Mouse (Mus musculus): ENCODE measurements around the gene Pan2. TPM values are rescaled to one million over a fixed set of nuclear protein-coding genes. Genes with fewer than 3 reads are reported as not detected.
A peak's percentile ranks its signal among the peaks of the same experiment; 100 is the strongest.
"Not testable (repeated sequence)": the region's sequence is repeated elsewhere in the genome, so short reads cannot be mapped to it uniquely, and the experiment has no call there.

The Pan2 gene
- polyA plus RNA-seq, 1 experiment, result 32.1 TPM

DNA sequence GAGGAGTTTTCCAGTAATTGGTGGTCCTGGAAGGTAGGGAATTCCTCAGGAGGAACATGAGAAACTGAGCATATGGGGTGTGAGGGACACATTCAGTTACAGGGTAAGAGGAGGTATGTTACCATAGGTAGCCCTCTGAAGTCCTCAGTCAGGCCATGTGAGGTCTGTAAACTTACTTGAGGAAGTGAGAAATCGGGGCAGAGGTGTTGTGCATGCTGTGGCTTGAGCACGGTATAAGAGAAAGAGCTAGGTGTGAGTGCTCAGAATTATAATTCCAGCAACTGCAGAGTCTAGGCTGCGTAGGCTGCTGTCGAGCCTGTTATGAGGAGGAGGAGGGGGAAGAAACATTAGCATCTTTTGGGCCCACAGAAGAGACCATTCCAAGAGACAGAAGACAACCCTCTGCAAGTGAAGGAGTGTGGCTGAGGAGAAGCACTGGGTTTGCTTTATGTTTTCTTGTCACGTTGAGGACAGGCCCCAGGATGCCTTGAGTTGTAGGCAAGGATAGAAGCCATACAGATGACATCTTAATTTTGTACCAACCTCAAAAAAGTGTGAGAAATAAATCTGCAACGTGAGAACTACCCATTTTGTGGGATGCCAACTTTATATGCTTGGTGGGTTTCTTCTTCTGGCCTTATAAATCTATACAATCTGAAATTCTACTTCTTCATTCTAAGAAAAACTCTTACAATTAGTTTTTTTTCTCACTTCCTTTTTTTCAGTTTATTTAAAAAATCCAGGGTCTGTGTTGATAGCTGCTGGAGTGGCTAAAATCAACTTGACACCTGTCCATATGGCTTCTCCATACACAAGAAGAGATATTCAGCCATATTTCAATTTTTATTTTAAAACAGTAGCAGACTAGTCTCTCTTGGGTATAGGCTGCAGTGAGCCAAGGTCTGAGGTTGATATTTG is 39.5 kb upstream of the Pan2 start:
- H3K4me3 ChIP-seq (replicated peaks; ENCODE audit: control insufficient read depth, low read depth, low read length), result no peak overlapping the region
- peak overlapping the region; percentile 31; the same call in 1 of the 2 replicates for H3K27ac ChIP-seq (ENCODE audit: control insufficient read depth, insufficient read depth, low read depth, low read length, poor library complexity)
- TF ChIP-seq CTCF (IDR thresholded peaks at IDR 0.05; ENCODE audit: control insufficient read depth, insufficient read depth, low read length), result no peak
- no peak for TF ChIP-seq POLR2A (IDR thresholded peaks at IDR 0.05; ENCODE audit: borderline replicate concordance, control insufficient read depth, low read depth, low read length)
- H3K4me1 ChIP-seq (ENCODE audit: control insufficient read depth, insufficient read depth, low read length), result peaks cover 2% of the 10 kb centered on the region
- WGBS, result 39% methylated on average over 6 of the region's 6 CpGs

DNA sequence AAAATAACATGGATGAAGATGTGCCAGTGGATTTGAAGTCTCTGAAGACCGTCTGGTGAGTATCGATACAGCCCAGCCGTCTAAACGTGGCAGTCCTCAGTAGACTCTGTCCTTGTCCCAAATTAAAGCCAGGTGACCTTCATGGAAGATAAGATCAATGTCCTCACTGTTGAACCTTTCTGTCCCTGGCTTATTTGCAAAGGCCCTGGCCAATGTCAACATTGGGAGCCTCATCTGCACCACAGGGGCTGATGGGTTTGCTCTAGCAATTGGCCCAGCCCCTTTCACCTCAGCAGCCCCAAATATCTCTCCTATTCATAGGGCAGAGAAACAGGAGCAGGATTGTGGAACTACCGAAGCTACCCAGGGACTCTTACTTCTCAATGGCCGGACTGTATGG is 34.8 kb upstream of the Pan2 start, which contains the start of gene Apof:
Apof (plus strand) TSS at position 301 of the 400 bp plus-strand sequence.
- no peaks in the 10 kb centered on the region; the same call in none of the 2 replicates for H3K4me1 ChIP-seq (ENCODE audit: control insufficient read depth, insufficient read depth, low read length)
- TF ChIP-seq CTCF (IDR thresholded peaks at IDR 0.05; ENCODE audit: control insufficient read depth, insufficient read depth, low read length), result no peak
- TF ChIP-seq POLR2A (IDR thresholded peaks at IDR 0.05; ENCODE audit: borderline replicate concordance, control insufficient read depth, low read depth, low read length), result no peak
- H3K27ac ChIP-seq (ENCODE audit: control insufficient read depth, insufficient read depth, low read depth, low read length, poor library complexity), result no peak within 1 kb of the TSS
- no peak within 1 kb of the TSS for H3K4me3 ChIP-seq (replicated peaks; ENCODE audit: control insufficient read depth, low read depth, low read length)
- WGBS, result 88% methylated on average over 6 of the region's 6 CpGs

DNA sequence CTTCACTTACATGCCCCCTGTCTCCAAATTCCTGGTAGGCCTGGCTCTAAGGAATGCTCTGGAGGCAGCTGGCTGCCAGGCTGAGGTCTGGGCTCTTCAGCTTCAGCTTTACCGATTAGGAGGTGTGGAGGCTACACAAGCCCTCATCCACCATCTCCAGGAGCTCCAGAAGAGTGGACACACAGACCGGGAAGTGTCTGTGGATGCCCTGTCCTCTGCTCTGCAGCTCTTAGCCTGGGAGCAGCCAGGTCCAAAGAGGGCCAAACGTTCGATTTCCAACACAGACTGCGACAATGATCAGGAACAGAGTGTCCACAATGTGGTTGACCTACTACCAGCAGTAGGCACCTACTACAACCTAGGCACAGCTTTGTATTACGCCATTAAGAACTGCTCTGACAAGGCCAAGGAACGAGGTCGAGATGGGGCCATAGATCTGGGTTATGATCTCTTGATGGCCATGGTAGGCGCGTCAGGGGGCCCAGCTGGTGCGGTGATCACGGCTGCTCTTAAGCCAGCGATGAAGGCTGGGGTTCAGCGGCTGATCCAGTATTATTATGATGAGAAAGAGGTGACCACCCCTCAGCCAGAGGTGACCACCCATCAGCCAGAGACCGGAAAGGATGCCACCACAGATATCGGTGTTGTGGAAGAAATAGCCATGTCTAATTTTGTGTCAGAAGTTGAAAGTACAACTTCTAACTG is 33.8 kb upstream of the Pan2 start:
- H3K27ac ChIP-seq (ENCODE audit: control insufficient read depth, insufficient read depth, low read depth, low read length, poor library complexity), result no peak overlapping the region
- TF ChIP-seq CTCF (IDR thresholded peaks at IDR 0.05; ENCODE audit: control insufficient read depth, insufficient read depth, low read length) (no peak), POLR2A (IDR thresholded peaks at IDR 0.05; ENCODE audit: borderline replicate concordance, control insufficient read depth, low read depth, low read length) (no peak)
- WGBS, result 91% methylated on average over 16 of the region's 16 CpGs
- H3K4me3 ChIP-seq (replicated peaks; ENCODE audit: control insufficient read depth, low read depth, low read length), result no peak overlapping the region
- H3K4me1 ChIP-seq (ENCODE audit: control insufficient read depth, insufficient read depth, low read length), result no peaks in the 10 kb centered on the region; the same call in 1 of the 2 replicates

DNA sequence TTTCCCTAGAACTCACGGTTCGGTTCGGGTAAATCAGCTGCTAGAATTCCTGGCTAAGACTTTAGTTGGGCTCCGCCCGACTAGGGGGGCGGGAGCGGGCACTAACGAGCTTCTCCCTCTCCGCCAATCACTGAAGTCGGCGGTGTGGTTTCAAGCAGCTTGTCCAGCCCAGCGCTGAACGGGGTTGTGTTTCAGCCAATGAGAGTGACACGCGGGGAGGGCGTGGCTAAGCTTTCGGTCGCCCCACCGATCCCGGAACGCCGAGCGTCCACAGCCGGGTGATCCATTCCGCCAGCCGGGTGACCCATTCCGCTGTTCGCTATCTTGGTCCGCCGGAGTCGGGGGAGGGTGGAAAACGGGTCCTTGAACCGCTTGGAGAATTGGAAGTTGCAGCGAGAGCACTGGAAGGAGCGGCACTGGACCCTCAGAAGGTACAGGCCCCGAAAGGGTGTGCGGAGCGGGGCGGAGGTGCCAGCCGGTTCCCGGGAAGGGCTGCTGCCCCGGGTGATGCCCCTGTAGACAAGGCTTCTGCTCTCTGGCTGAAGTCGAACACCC is 32.8 kb upstream of the Pan2 start, which contains the start of gene Stat2:
Stat2 (plus strand) TSS at position 273 of the 555 bp plus-strand sequence.
- H3K27ac ChIP-seq (ENCODE audit: control insufficient read depth, insufficient read depth, low read depth, low read length, poor library complexity), result peak within 1 kb of the TSS; percentile 79
- H3K4me3 ChIP-seq (replicated peaks; ENCODE audit: control insufficient read depth, low read depth, low read length), result peak within 1 kb of the TSS; percentile 89
- no peak for TF ChIP-seq CTCF (IDR thresholded peaks at IDR 0.05; ENCODE audit: control insufficient read depth, insufficient read depth, low read length)
- peak; percentile 96 for TF ChIP-seq POLR2A (IDR thresholded peaks at IDR 0.05; ENCODE audit: borderline replicate concordance, control insufficient read depth, low read depth, low read length)
- H3K4me1 ChIP-seq (ENCODE audit: control insufficient read depth, insufficient read depth, low read length), result no peaks in the 10 kb centered on the region; the same call in 1 of the 2 replicates
- under 1% methylated on average over 43 of the region's 43 CpGs for WGBS

DNA sequence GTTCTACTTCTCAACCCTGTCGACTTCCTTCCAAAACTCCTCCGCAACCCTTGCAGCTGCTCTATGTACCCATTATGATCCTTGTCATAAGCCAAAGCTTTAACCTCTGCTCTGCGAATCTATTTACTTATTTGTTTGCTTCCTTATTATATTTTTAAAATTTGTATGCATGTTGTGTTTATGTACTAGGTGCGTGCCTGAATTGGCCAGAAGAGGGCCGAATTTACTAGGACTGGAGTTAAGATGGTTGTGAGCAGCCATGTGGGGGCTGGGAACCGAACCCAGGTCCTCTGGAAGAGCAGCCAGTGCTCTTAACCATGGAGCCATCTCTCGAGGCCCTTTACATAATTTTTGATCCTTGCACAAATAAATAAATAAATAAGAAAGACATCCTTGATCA is 32.3 kb upstream of the Pan2 start:
- TF ChIP-seq CTCF (IDR thresholded peaks at IDR 0.05; ENCODE audit: control insufficient read depth, insufficient read depth, low read length), result no peak
- TF ChIP-seq POLR2A (IDR thresholded peaks at IDR 0.05; ENCODE audit: borderline replicate concordance, control insufficient read depth, low read depth, low read length), result no peak
- no peaks in the 10 kb centered on the region; the same call in 1 of the 2 replicates for H3K4me1 ChIP-seq (ENCODE audit: control insufficient read depth, insufficient read depth, low read length)
- H3K4me3 ChIP-seq (replicated peaks; ENCODE audit: control insufficient read depth, low read depth, low read length), result peak overlapping the region; percentile 89
- peak overlapping the region; percentile 79 for H3K27ac ChIP-seq (ENCODE audit: control insufficient read depth, insufficient read depth, low read depth, low read length, poor library complexity)
- 34% methylated on average over 7 of the region's 7 CpGs for WGBS

DNA sequence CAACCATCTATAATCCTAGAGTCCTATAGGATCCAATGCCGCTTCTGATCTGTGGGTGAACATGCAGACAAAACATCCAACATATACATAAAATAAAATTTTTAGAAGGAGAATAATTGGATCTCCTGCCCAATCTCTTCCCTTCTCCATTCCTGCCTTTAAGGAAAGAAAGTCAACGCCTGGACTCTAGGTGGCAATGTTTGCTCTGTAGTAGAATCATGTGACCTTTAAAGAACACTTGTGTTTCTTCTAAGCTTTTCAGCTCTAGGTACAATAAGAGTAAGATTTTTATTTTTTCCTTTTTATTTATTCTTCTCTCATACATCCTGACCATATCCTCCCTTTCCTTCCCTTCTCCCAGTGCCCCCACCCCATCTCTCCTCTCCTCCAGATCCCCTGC is 31.3 kb upstream of the Pan2 start:
- Histone ChIP-seq H3K4me3 (replicated peaks; ENCODE audit: control insufficient read depth, low read depth, low read length) (no peak overlapping the region), H3K4me1 (ENCODE audit: control insufficient read depth, insufficient read depth, low read length) (no peaks in the 10 kb centered on the region; the same call in 1 of the 2 replicates), H3K27ac (ENCODE audit: control insufficient read depth, insufficient read depth, low read depth, low read length, poor library complexity) (no peak overlapping the region)
- WGBS, result 58% methylated on average over 2 of the region's 2 CpGs
- TF ChIP-seq POLR2A (IDR thresholded peaks at IDR 0.05; ENCODE audit: borderline replicate concordance, control insufficient read depth, low read depth, low read length), result no peak
- no peak for TF ChIP-seq CTCF (IDR thresholded peaks at IDR 0.05; ENCODE audit: control insufficient read depth, insufficient read depth, low read length)

DNA sequence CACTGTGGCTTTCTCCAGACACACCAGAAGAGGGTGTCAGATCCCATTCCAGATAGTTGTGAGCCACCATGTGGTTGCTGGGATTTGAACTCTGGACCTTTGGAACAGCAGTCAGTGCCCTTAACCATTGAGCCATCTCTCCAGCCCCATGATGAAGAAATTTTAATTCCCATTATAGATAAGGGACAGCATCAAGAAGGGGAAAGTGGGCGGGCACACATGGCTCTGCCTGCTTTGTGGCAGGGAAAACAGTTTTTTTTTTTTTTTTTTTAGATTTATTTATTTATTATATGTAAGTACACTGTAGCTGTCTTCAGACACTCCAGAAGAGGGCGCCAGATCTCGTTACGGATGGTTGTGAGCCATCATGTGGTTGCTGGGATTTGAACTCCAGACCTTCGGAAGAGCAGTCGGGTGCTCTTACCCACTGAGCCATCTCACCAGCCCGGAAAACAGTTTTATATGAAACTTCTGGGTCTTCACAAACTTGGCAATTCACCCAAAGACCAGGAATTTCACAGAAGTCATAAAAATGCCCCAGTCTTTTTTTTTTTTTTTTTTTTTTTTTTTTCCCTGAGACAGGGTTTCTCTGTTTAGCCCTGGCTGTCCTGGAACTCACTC is 30.2 kb upstream of the Pan2 start:
- not testable (repeated sequence) for H3K4me3 ChIP-seq (replicated peaks; ENCODE audit: control insufficient read depth, low read depth, low read length); H3K27ac ChIP-seq (ENCODE audit: control insufficient read depth, insufficient read depth, low read depth, low read length, poor library complexity); H3K4me1 ChIP-seq (ENCODE audit: control insufficient read depth, insufficient read depth, low read length)
- 79% methylated on average over 7 of the region's 7 CpGs for WGBS

DNA sequence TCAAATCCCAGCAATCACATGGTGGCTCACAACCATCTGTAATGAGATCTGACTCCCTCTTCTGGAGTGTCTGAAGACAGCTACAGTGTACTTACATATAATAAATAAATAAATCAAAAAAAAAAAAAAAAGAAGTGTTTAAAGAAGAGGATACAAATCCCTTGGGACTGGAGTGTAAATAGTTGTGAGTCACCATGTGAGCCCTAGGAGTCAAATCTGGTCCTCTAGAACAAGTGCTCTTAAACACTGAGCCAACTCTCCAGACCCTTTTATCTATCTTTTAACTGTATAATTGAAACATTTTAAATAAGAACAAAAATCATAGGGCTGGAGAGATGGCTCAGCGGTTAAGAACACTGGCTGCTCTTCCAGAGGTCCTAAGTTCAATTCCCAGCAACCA is 27.8 kb upstream of the Pan2 start:
- 97% methylated on average over 1 of the region's 1 CpGs for WGBS
- H3K27ac ChIP-seq (ENCODE audit: control insufficient read depth, insufficient read depth, low read depth, low read length, poor library complexity); H3K4me1 ChIP-seq (ENCODE audit: control insufficient read depth, insufficient read depth, low read length); H3K4me3 ChIP-seq (replicated peaks; ENCODE audit: control insufficient read depth, low read depth, low read length): not testable (repeated sequence)

All from bone marrow, adult 2 months (tissue).